Comparison of ENCODE assay signal across 8 mouse cellular contexts in the genomic region with DNA sequence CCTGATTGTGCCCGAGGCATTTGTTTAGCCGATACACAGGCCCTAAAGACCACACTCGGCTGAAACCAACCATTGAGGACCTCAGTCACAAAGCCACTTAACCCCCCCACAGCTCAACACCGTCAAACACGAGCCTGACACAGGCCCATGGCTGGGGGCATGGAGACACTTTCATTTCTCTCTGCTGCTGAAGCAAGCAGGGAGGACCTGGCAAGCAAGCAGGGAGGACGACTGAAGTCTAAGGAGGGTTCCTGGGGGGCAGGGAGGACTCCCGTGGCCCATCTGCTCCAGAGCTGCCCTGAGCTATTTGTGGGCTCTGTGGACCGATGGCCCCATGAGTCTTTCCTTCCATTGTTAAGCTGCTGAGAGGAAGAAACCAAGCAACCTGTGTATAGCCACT. TPM values are rescaled to one million over a fixed set of nuclear protein-coding genes. Genes with fewer than 3 reads are reported as not detected.
DNase-seq lines count a peak whose midpoint lies in the region; ATAC-seq and TF ChIP-seq lines count a peak whose summit lies in the region.

No protein-coding gene starts in this region.

- H3K27me3 ChIP-seq in CH12.LX (replicated peaks), result no peaks in the 10 kb centered on the region
- no peaks in the 10 kb centered on the region for H3K27me3 ChIP-seq in heart, embryonic 15.5 days
- H3K27me3 ChIP-seq in liver, postnatal 0 days (ENCODE audit: insufficient read depth, low read length), result no peaks in the 10 kb centered on the region

- no peak overlapping the region for H3K27ac ChIP-seq in CH12.LX (ENCODE audit: insufficient read depth, low read depth)
- peak overlapping the region; percentile 96 for H3K27ac ChIP-seq in heart, embryonic 15.5 days
- H3K27ac ChIP-seq in liver, postnatal 0 days (ENCODE audit: low read depth), result peak overlapping the region; percentile 66

- in situ Hi-C loops in CH12.LX (cut with MboI; ENCODE audit: low pct_ligation_motif_present, low pct_unique_long_range_greater_than_20kb, low sequenced_read_pairs), result no loop called here

- no peak for TF ChIP-seq EP300 in CH12.LX (IDR thresholded peaks at IDR 0.05; ENCODE audit: low read length)
- no peak for TF ChIP-seq EP300 in liver, postnatal 0 days (IDR thresholded peaks at IDR 0.05; ENCODE audit: low read depth)

- H3K9ac ChIP-seq in CH12.LX (ENCODE audit: insufficient read depth, low read depth), result no peak overlapping the region
- H3K9ac ChIP-seq in heart, embryonic 15.5 days, result peak overlapping the region; percentile 46
- peak overlapping the region; percentile 52; the same call in 1 of the 2 replicates for H3K9ac ChIP-seq in liver, postnatal 0 days (replicated peaks)

- dilution Hi-C loops in CH12.LX (cut with MboI; ENCODE audit: extremely low pct_ligation_motif_present, extremely low pct_unique_long_range_greater_than_20kb, low sequenced_read_pairs), result no loop called here

- peak; percentile 55 to 65 for DNase-seq in cerebellum, postnatal 25 days
- no peak for DNase-seq in cerebellum, postnatal 36 days
- no peak for DNase-seq in CH12.LX (ENCODE audit: extremely low read depth)
- DNase-seq in liver, postnatal 0 days, result no peak
- DNase-seq in left cerebral cortex, adult 8-10 months (ENCODE audit: low spot score in 2 of 2), result no peak
- no peak for DNase-seq in layer of hippocampus, postnatal 14 days (ENCODE audit: low spot score in 2 of 2)

- peaks cover 25 to 43% of the 10 kb centered on the region in 2 experiments for H3K36me3 ChIP-seq in CH12.LX (replicated peaks in 1 of 2; ENCODE audit: control insufficient read depth in 1 of 2, insufficient read depth in 1 of 2, low read length in 1 of 2)
- peaks cover 29% of the 10 kb centered on the region for H3K36me3 ChIP-seq in heart, embryonic 15.5 days
- peaks cover 33% of the 10 kb centered on the region for H3K36me3 ChIP-seq in liver, postnatal 0 days (replicated peaks; ENCODE audit: insufficient read depth, low read length)

- ATAC-seq in heart, embryonic 15.5 days (replicated peaks; ENCODE audit: insufficient number of reproducible peaks, insufficient read depth, low FRiP score, low read depth), result no peak
- no peak for ATAC-seq in liver, postnatal 0 days
- ATAC-seq in activated CD4-positive, CD25-positive, alpha-beta regulatory T cell, adult 4 months, result no peak

- peaks cover 42 to 80% of the 10 kb centered on the region in 2 experiments for H3K4me1 ChIP-seq in CH12.LX (ENCODE audit: control insufficient read depth in 1 of 2, insufficient read depth in 2 of 2)
- H3K4me1 ChIP-seq in heart, embryonic 15.5 days (replicated peaks), result peaks cover 80% of the 10 kb centered on the region
- peaks cover 66% of the 10 kb centered on the region for H3K4me1 ChIP-seq in liver, postnatal 0 days (ENCODE audit: insufficient read depth)

- H3K4me2 ChIP-seq in CH12.LX (ENCODE audit: insufficient read depth, low read depth, poor library complexity, severe bottlenecking), result peak overlapping the region; percentile 23; the same call in 1 of the 2 replicates
- H3K4me2 ChIP-seq in heart, embryonic 15.5 days, result peak overlapping the region; percentile 53
- peak overlapping the region; percentile 59 for H3K4me2 ChIP-seq in liver, postnatal 0 days (ENCODE audit: low read depth, low read length)

- 7% methylated on average over 8 of the region's 8 CpGs for WGBS in heart, embryonic 15.5 days
- WGBS in liver, postnatal 0 days (ENCODE audit: insufficient replicate concordance), result 15% methylated on average over 8 of the region's 8 CpGs

- no peak overlapping the region for H3K4me3 ChIP-seq in CH12.LX (replicated peaks in 1 of 3; ENCODE audit: low read depth in 2 of 3, low read length in 2 of 3, poor library complexity in 1 of 3)
- H3K4me3 ChIP-seq in heart, embryonic 15.5 days, result 0 out of 2 replicates have a peak overlapping the region, but pooled peaks have one; percentile 12
- H3K4me3 ChIP-seq in liver, postnatal 0 days (ENCODE audit: low read depth, low read length), result no peak overlapping the region

- TF ChIP-seq CTCF in CH12.LX (conservative IDR thresholded peaks at IDR 0.05 in 1 of 2, IDR thresholded peaks at IDR 0.05 in 1 of 2; ENCODE audit: low read depth in 2 of 2, low read length in 2 of 2), result no peak
- TF ChIP-seq CTCF in liver, postnatal 0 days (IDR thresholded peaks at IDR 0.05; ENCODE audit: low read depth), result no peak

- H3K79me2 ChIP-seq in CH12.LX (replicated peaks; ENCODE audit: control insufficient read depth, extremely low read depth, insufficient read depth, poor library complexity, severe bottlenecking), result peaks cover 8% of the 10 kb centered on the region

- TF ChIP-seq POLR2A in CH12.LX (IDR thresholded peaks at IDR 0.05; ENCODE audit: low read depth, low read length), result no peak

- TF ChIP-seq RAD21 in CH12.LX (IDR thresholded peaks at IDR 0.05; ENCODE audit: low read depth, low read length), result no peak

- H3K9me3 ChIP-seq in CH12.LX (replicated peaks; ENCODE audit: low read length), result no peaks in the 10 kb centered on the region
- H3K9me3 ChIP-seq in heart, embryonic 15.5 days (replicated peaks), result no peaks in the 10 kb centered on the region
- H3K9me3 ChIP-seq in liver, postnatal 0 days (ENCODE audit: low read length), result no peaks in the 10 kb centered on the region

TF ChIP-seq in CH12.LX, 34 proteins besides CTCF, POLR2A, EP300 and RAD21:
- no peak for TF ChIP-seq ZKSCAN1 (IDR thresholded peaks at IDR 0.05; ENCODE audit: borderline replicate concordance, low read depth, low read length)
- no peak for TF ChIP-seq NRF1 (IDR thresholded peaks at IDR 0.05; ENCODE audit: low read depth, low read length)
- TF ChIP-seq JUND (conservative IDR thresholded peaks at IDR 0.05; ENCODE audit: low read depth, low read length), result no peak
- no peak for TF ChIP-seq ZMIZ1 (IDR thresholded peaks at IDR 0.05; ENCODE audit: low read depth, low read length)
- TF ChIP-seq MAFK (IDR thresholded peaks at IDR 0.05; ENCODE audit: insufficient replicate concordance, low read length), result no peak
- TF ChIP-seq KAT2A (IDR thresholded peaks at IDR 0.05; ENCODE audit: insufficient replicate concordance, low read length), result no peak
- no peak for TF ChIP-seq GABPA (IDR thresholded peaks at IDR 0.05; ENCODE audit: insufficient replicate concordance, low read depth, low read length)

RNA-seq across cellular contexts. Expression of a gene that starts 20.1 kb away (rescaled TPM):
- 8.3 and 8.7 TPM in 2 replicates for total RNA-seq in CH12.LX (2012; rRNA removed)
- 10.2 and 10.6 TPM in 2 replicates for total RNA-seq in CH12.LX (2014; rRNA removed)
- 23.5 and 24.7 TPM in 2 replicates for polyA plus RNA-seq in CH12.LX (2012; ENCODE audit: insufficient read length, low read depth)
- polyA plus RNA-seq in heart, embryonic 15.5 days (2015; fragmentation: Nextera tagmentation; extraction: Ambion mirVana), result 49.9 and 56.0 TPM in 2 replicates
- polyA plus RNA-seq in liver, postnatal 0 days (2015; fragmentation: Nextera tagmentation; extraction: Ambion mirVana), result 16.4 and 17.6 TPM in 2 replicates
- polyA plus RNA-seq in activated CD4-positive, CD25-positive, alpha-beta regulatory T cell, adult 4 months (2017; shearing (Covaris generic)), result 10 to 100 TPM; 17.6 to 22.8 TPM
- total RNA-seq in left cerebral cortex, adult 8-10 months (2022), result 10 to 100 TPM; 35.5 to 47.5 (median 42.3) TPM
- total RNA-seq in layer of hippocampus, postnatal 14 days (2021), result 10 to 100 TPM; 35.9 to 41.0 TPM

RNA-seq across cellular contexts. Expression of a gene that starts 38.5 kb away (rescaled TPM):
- 48.4 and 49.8 TPM in 2 replicates for total RNA-seq in CH12.LX (2012; rRNA removed)
- total RNA-seq in CH12.LX (2014; rRNA removed), result 26.1 and 28.3 TPM in 2 replicates
- 42.1 and 44.7 TPM in 2 replicates for polyA plus RNA-seq in CH12.LX (2012; ENCODE audit: insufficient read length, low read depth)
- 6.6 and 9.7 TPM in 2 replicates for polyA plus RNA-seq in heart, embryonic 15.5 days (2015; fragmentation: Nextera tagmentation; extraction: Ambion mirVana)
- 10.1 and 13.5 TPM in 2 replicates for polyA plus RNA-seq in liver, postnatal 0 days (2015; fragmentation: Nextera tagmentation; extraction: Ambion mirVana)
- 10 to 100 TPM in 1 of 2 experiments, 1 to 10 TPM in 1; 9.9 to 12.9 TPM for polyA plus RNA-seq in activated CD4-positive, CD25-positive, alpha-beta regulatory T cell, adult 4 months (2017; shearing (Covaris generic))
- total RNA-seq in left cerebral cortex, adult 8-10 months (2022), result 10 to 100 TPM; 59.9 to 72.4 (median 63.5) TPM
- 10 to 100 TPM; 61.2 to 63.8 TPM for total RNA-seq in layer of hippocampus, postnatal 14 days (2021)

Comparison
In these comparisons a context has a peak if more than half of its experiments do, and no peak if none do; other contexts are left out.
1. DNase-seq: peak in cerebellum, postnatal 25 days (2 of 2); none in cerebellum, postnatal 36 days (0 of 2), CH12.LX (single experiment), liver, postnatal 0 days (single experiment), left cerebral cortex, adult 8-10 months (0 of 2) and layer of hippocampus, postnatal 14 days (0 of 2).
2. Peak in every context shown above with its lines, with median percentiles within 50 percentile points of each other: H3K4me2 ChIP-seq.